Mouse (Mus musculus): Measurements from ENCODE around the gene Hoxd12.

- TF ChIP-seq CTCF (conservative IDR thresholded peaks at IDR 0.05; ENCODE audit: low read length) (no peak), NANOG (IDR thresholded peaks at IDR 0.05; ENCODE audit: borderline replicate concordance, low read length) (no peak)
Observed at GRCm38 (mm10) chr2:74671847-74672246, 3.0 kb upstream of the Hoxd12 start.

Measured in E14TG2a.4 (cell line).